Mouse (Mus musculus) forebrain, embryonic 15.5 days (tissue): ENCODE data around the gene Ddah1. TPM values are rescaled to one million over a fixed set of nuclear protein-coding genes. Genes with fewer than 3 reads are reported as not detected.

Experiments used
- ATAC-seq: fragments of 200-750 bp; cut with Nextera tagmentation; replicated peaks from 2 replicates; pipeline ENCODE4 v1.8.0; 2017; ENCODE audit warnings: mild to moderate bottlenecking, moderate TSS enrichment, moderate library complexity
- H3K27ac ChIP-seq: fragments of 300-500 bp; sonication (generic); replicated peaks from 2 replicates; pipeline ENCODE4 v1.5.1; 2015; ENCODE audit warnings: mild to moderate bottlenecking, inconsistent platforms
- H3K27me3 ChIP-seq: fragments of 300-500 bp; sonication (generic); 2 replicates; pipeline ENCODE4 v1.6.1; 2015; ENCODE audit warnings: inconsistent platforms
- H3K36me3 ChIP-seq: fragments of 300-500 bp; sonication (generic); 2 replicates; pipeline ENCODE4 v1.6.1; 2015; ENCODE audit warnings: mild to moderate bottlenecking, inconsistent platforms
- H3K4me1 ChIP-seq: fragments of 300-500 bp; sonication (generic); 2 replicates; pipeline ENCODE4 v1.6.1; 2015; ENCODE audit warnings: inconsistent platforms
- H3K4me2 ChIP-seq: fragments of 300-500 bp; sonication (generic); replicated peaks from 2 replicates; pipeline ENCODE4 v1.6.1; 2015; ENCODE audit warnings: mild to moderate bottlenecking, inconsistent platforms
- H3K4me3 ChIP-seq: fragments of 300-500 bp; sonication (generic); 2 replicates; pipeline ENCODE4 v1.5.1; 2015; ENCODE audit warnings: mild to moderate bottlenecking, inconsistent platforms
- H3K9ac ChIP-seq: fragments of 300-500 bp; sonication (generic); replicated peaks from 2 replicates; pipeline ENCODE4 v1.6.1; 2015; ENCODE audit warnings: mild to moderate bottlenecking, inconsistent platforms
- H3K9me3 ChIP-seq: fragments of 300-500 bp; sonication (generic); 2 replicates; pipeline ENCODE4 v1.6.1; 2016; ENCODE audit warnings: inconsistent platforms
- WGBS: fragments of 180-500 bp; shearing (Covaris S2); methylation state at CpG from one replicate; pipeline ENCODE4 v1.1.7; 2015; ENCODE audit warnings: mixed read lengths; 5-methylcytosine and 5-hydroxymethylcytosine counted together
- polyA plus RNA-seq: library from polyadenylated mRNA; unstranded; fragments of >200 nt; fragmentation: Nextera tagmentation; extraction: Ambion mirVana; gene quantifications from 2 replicates; pipeline ENCODE4 v1.2.1, GENCODE M21; 2015

Gene Ddah1
- polyA plus RNA-seq, 1 experiment from 2014 or later, result 162 TPM

DNA sequence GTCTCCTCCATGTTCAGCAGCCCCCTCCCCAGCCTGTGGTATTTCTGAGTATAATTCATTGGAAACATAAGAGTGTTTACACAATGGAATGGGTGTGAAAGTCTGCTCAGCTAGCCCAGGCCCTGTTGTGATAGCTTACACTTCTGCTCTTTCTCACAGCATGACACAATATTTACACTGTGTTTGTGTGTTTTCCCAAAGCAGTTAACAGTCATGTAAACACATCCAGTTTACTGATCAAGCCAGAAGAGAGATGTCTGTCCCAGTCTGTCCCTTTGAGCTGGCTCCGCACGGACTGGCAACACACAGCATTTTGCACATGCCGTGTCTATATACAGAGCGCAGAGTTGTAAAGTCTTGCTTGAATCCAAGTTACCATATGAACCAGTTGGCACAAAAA, 32.2 kb downstream of the Ddah1 start:
- 0 out of 2 replicates have a peak, but pooled peaks cover 4% of the 10 kb centered on the region for H3K4me1 ChIP-seq
- H3K9ac ChIP-seq, result no peak overlapping the region
- no peak overlapping the region for H3K4me2 ChIP-seq
- WGBS, result 48% methylated on average over 4 of the region's 4 CpGs
- H3K36me3 ChIP-seq, result no peaks in the 10 kb centered on the region
- H3K27ac ChIP-seq, result no peak overlapping the region
- no peak overlapping the region for H3K4me3 ChIP-seq
- peak; percentile 93 for ATAC-seq
- no peaks in the 10 kb centered on the region for H3K27me3 ChIP-seq
- no peaks in the 10 kb centered on the region for H3K9me3 ChIP-seq

DNA sequence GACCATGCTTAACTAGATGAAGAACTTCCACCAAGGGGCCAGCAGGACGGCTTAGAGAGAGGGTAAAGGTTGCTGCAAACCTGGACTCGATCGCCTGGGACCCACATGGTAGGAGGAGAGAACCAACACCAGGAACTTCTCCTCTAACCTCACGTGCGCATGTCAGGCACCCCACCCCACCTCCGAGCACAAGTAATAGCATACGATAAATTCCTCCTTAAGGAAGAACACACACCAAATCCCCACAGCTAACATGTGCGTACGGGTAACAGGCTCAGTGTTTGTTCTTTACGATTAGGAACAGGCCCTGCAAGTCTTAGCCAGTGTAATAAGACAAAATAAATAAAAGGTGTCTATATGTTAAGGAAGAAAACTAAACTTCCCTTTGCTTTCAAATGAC, 35.9 kb downstream of the Ddah1 start:
- Histone ChIP-seq H3K4me3 (no peak overlapping the region), H3K27ac (no peak overlapping the region), H3K4me1 (0 out of 2 replicates have a peak, but pooled peaks cover 4% of the 10 kb centered on the region), H3K9me3 (no peaks in the 10 kb centered on the region), H3K9ac (no peak overlapping the region), H3K4me2 (no peak overlapping the region), H3K36me3 (no peaks in the 10 kb centered on the region), H3K27me3 (no peaks in the 10 kb centered on the region)
- WGBS, result 95% methylated on average over 10 of the region's 10 CpGs
- no peak for ATAC-seq

DNA sequence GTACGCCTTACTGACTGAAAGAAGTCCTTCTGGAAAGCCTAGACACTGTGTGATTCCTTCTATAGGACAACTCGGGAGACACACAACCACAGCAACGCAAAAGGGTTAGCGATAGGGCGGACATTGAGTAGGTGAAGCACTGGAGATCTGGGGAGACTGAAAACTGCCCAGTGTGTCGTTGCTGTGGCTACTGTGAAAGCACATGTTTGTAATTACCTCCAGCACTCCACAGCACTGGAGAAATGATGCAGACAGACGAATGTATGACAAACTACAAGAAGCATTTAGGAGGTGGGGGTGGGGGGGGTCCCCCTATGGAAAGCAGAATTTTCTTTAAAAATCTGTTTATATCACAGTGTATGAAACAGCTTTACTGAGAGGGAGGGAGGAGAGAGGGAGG, 37.4 kb downstream of the Ddah1 start:
- H3K4me2 ChIP-seq, result no peak overlapping the region
- H3K27me3 ChIP-seq, result no peaks in the 10 kb centered on the region
- no peaks in the 10 kb centered on the region for H3K4me1 ChIP-seq
- WGBS, result 82% methylated on average over 7 of the region's 7 CpGs
- no peak for ATAC-seq
- H3K9me3 ChIP-seq, result no peaks in the 10 kb centered on the region
- no peak overlapping the region for H3K9ac ChIP-seq
- no peak overlapping the region for H3K4me3 ChIP-seq
- H3K27ac ChIP-seq, result no peak overlapping the region
- no peaks in the 10 kb centered on the region for H3K36me3 ChIP-seq

DNA sequence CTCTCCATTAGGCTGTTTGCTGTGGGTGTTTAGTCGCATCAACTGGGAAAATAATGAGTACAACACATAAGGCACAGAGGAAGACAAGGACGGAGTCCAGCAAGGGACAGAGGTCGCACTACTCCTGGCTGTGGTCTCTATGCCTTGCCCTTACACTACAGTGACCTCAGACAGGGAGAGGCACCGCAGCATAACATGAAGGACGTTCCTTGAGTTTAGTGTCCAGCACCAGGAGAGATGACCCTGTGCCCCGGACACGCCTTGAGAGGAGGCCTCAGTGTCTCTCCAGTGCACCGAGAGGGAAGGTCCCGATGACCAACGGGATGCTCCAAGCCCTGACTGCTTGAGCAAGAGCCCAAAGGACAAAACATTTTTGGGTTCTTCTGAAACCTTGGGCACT, 39.6 kb downstream of the Ddah1 start:
- H3K4me2 ChIP-seq, result no peak overlapping the region
- ATAC-seq, result no peak
- no peaks in the 10 kb centered on the region for H3K9me3 ChIP-seq
- H3K36me3 ChIP-seq, result no peaks in the 10 kb centered on the region
- no peak overlapping the region for H3K4me3 ChIP-seq
- H3K9ac ChIP-seq, result no peak overlapping the region
- WGBS, result 91% methylated on average over 10 of the region's 10 CpGs
- H3K27me3 ChIP-seq, result no peaks in the 10 kb centered on the region
- no peak overlapping the region for H3K27ac ChIP-seq
- H3K4me1 ChIP-seq, result no peaks in the 10 kb centered on the region

DNA sequence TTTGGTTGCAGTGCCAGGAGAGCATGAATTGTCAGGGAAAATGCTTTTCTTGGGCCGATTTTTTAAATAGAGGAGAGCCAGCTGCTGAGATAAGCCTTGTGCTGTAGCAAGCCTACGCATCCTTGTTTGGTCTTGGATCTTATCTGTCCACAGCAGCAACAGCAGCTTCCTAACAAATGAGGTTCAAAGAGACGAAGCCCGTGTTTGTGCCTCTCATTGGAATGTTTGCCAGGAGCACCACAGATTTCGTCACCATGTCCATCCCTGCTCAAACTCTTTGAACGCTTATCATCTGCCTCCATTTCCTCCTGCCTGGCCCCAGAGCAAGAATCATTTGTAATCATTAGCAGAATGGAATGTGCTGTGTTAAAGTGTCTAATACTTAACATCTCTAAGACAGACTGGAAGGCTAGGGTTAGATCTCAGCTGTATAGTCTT, 40.3 kb downstream of the Ddah1 start:
- Histone ChIP-seq H3K36me3 (no peaks in the 10 kb centered on the region), H3K27me3 (no peaks in the 10 kb centered on the region), H3K9me3 (no peaks in the 10 kb centered on the region), H3K4me1 (no peaks in the 10 kb centered on the region), H3K4me3 (no peak overlapping the region), H3K27ac (no peak overlapping the region), H3K4me2 (no peak overlapping the region), H3K9ac (no peak overlapping the region)
- WGBS, result 79% methylated on average over 6 of the region's 6 CpGs
- ATAC-seq, result no peak

DNA sequence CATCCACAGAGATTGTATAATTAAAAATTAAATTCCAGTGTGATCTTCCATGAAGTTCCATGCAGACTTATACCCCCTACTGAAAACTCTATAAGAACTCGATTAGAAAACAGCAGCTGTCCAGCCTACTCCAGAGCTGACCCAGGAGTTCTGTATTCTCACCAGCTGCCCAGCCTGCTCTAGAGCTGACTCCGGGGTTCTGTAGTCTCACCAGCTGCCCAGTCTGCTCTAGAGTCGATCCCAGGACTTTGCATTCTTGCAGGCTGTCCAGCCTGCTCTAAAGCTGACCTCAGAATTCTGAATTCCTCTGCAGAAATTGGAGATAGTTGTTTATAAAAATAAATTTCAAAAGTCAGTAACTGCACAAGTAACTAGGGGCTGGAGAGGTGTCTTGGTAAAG, 40.9 kb downstream of the Ddah1 start:
- H3K27me3 ChIP-seq, result no peaks in the 10 kb centered on the region
- ATAC-seq, result no peak
- H3K36me3 ChIP-seq, result no peaks in the 10 kb centered on the region
- H3K9ac ChIP-seq, result no peak overlapping the region
- no peak overlapping the region for H3K4me2 ChIP-seq
- H3K27ac ChIP-seq, result no peak overlapping the region
- no peak overlapping the region for H3K4me3 ChIP-seq
- H3K4me1 ChIP-seq, result no peaks in the 10 kb centered on the region
- WGBS, result 87% methylated on average over 3 of the region's 3 CpGs
- H3K9me3 ChIP-seq, result no peaks in the 10 kb centered on the region

DNA sequence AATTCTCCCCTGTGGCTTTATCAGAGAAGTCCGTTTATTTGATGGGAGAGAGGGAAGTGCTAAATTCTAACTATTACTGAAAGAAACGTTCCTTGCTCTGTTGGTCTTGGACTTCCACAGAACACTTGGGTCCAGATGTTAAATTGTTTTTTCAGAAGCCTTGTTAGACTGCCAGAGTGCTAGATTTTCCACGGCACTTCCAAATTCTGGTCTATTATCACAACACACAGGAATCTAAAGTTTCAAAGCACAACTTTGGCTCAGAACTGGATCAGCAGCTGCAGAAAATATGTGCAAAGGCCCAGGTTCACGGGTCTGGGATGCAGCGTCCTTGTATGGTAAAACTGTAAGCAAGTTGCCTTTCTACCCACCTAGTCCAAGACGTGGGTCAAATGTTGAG, 43.6 kb downstream of the Ddah1 start:
- no peaks in the 10 kb centered on the region for H3K36me3 ChIP-seq
- peaks cover 21% of the 10 kb centered on the region for H3K4me1 ChIP-seq
- H3K4me2 ChIP-seq, result no peak overlapping the region
- WGBS, result 86% methylated on average over 6 of the region's 6 CpGs
- no peak overlapping the region for H3K9ac ChIP-seq
- H3K9me3 ChIP-seq, result no peaks in the 10 kb centered on the region
- no peak for ATAC-seq
- H3K27me3 ChIP-seq, result no peaks in the 10 kb centered on the region
- H3K27ac ChIP-seq, result no peak overlapping the region
- H3K4me3 ChIP-seq, result no peak overlapping the region

DNA sequence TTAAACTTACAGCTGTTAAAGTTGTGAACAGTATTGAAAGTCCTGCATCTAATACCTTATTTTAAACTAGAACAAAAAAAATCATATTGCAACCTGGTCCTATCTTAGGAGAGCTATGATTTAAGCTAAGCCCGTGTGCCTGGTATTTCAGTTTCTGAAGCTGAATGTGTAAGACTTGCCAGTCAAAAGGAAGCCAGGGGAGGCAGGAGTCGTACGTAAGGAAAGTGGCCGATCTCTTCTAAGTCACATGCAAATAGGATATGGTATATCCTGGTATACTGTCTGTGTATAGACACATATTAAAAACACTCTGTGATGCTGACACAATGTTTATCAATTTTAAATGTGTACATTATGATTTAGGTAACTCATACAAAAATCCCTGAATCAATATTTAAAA, 47.4 kb downstream of the Ddah1 start:
- H3K9me3 ChIP-seq, result no peaks in the 10 kb centered on the region
- WGBS, result 10% methylated on average over 4 of the region's 4 CpGs
- H3K9ac ChIP-seq, result no peak overlapping the region
- H3K4me2 ChIP-seq, result no peak overlapping the region
- H3K4me3 ChIP-seq, result no peak overlapping the region
- ATAC-seq, result no peak
- no peaks in the 10 kb centered on the region for H3K27me3 ChIP-seq
- no peaks in the 10 kb centered on the region for H3K36me3 ChIP-seq
- peaks cover 21% of the 10 kb centered on the region for H3K4me1 ChIP-seq
- H3K27ac ChIP-seq, result no peak overlapping the region

DNA sequence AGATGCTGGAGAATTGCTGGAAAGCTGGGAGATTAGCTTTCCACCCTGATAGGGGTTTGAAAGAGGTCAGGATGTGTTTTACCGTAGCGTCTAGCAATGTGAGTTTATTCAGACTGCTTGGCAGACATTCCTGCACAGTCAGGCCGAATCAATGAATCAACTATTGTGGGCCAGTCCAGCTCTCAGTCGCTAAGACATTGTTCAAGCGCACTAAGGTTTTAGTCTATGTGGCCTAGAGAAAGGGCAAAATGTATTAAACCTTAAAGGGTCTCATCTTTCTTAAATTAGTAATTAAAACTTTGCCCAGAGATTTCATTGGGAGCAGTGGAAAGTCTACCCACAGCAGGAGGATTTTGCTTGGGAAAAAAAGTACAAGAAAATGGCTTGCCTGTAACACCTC, 48.0 kb downstream of the Ddah1 start:
- 3% methylated on average over 5 of the region's 5 CpGs for WGBS
- ATAC-seq, result peak; percentile 69; the same call in 1 of the 2 replicates
- no peak overlapping the region for H3K9ac ChIP-seq
- H3K9me3 ChIP-seq, result no peaks in the 10 kb centered on the region
- no peaks in the 10 kb centered on the region for H3K36me3 ChIP-seq
- H3K27ac ChIP-seq, result peak overlapping the region; percentile 23
- H3K4me3 ChIP-seq, result no peak overlapping the region
- H3K4me2 ChIP-seq, result peak overlapping the region; percentile 24
- no peaks in the 10 kb centered on the region for H3K27me3 ChIP-seq
- H3K4me1 ChIP-seq, result peaks cover 21% of the 10 kb centered on the region

DNA sequence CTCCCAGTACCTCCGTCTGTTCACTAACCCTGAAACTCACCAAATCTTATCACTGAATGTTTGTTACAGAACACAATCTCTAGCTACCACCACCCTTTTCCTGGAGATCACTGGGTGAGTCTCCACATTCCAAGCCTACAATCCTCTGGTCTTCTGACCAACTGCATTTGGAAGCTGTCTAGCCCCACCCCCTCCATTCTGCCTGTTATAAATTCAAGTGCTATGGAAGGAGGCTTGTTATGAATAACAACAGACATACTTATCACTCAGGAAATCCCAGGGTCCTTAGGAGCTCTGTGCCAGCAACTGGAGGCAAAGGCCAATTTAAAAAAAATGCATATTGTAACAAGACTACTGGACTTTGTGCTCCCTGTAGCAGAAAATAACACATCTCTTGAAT, 58.3 kb downstream of the Ddah1 start:
- no peak overlapping the region for H3K27ac ChIP-seq
- H3K4me3 ChIP-seq, result no peak overlapping the region
- H3K9me3 ChIP-seq, result no peaks in the 10 kb centered on the region
- 82% methylated on average over 1 of the region's 1 CpGs for WGBS
- ATAC-seq, result peak; percentile 25; the same call in 1 of the 2 replicates
- H3K36me3 ChIP-seq, result no peaks in the 10 kb centered on the region
- H3K4me1 ChIP-seq, result 0 out of 2 replicates have a peak, but pooled peaks cover 8% of the 10 kb centered on the region
- no peaks in the 10 kb centered on the region for H3K27me3 ChIP-seq
- H3K4me2 ChIP-seq, result no peak overlapping the region
- no peak overlapping the region for H3K9ac ChIP-seq

DNA sequence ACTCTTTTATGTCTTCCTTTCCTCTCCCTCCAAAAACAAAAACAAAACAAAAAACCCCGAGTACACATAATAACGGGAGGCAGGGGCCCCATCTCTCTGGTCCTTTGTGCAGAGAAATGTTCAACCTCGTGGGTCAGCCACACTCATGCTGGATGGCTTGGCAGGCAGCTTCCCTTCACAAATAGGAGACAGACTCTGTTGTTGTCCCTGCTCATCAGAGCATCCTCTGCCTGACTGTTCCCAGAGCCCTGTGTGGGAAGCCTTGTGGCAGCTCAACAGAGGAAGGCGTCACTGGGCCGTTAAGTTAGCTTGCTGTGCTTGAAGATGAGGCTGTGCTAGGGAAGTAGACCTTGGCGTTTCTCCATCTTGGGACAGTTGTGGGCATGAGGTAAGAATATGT, 58.8 kb downstream of the Ddah1 start:
- ATAC-seq, result peak; percentile 46; the same call in 1 of the 2 replicates
- Histone ChIP-seq H3K27ac (no peak overlapping the region), H3K4me1 (0 out of 2 replicates have a peak, but pooled peaks cover 8% of the 10 kb centered on the region), H3K4me2 (no peak overlapping the region), H3K36me3 (no peaks in the 10 kb centered on the region), H3K9me3 (no peaks in the 10 kb centered on the region), H3K4me3 (no peak overlapping the region), H3K9ac (no peak overlapping the region), H3K27me3 (no peaks in the 10 kb centered on the region)
- whole genome bisulfite sequencing, result 34% methylated on average over 6 of the region's 6 CpGs

DNA sequence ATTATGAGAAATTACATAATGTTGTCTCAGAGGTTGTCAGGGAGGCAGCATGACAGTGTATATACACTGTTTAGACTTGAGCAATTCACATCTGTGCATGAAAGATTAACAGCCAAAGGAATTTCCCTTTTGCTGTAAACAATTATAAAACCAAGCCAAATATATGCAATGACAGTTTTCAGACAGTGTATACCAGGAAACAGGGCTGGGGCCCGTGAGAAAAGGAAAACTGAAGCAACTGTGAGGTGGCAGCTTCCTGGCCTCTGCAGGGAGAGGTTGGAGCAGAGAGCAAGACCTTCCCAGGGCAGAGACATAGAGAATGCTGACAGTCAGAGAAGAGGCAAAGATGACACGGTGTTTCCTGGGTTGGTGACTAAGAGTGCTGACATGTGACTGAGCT, 62.0 kb downstream of the Ddah1 start:
- no peak for ATAC-seq
- H3K4me3 ChIP-seq, result no peak overlapping the region
- H3K4me1 ChIP-seq, result peaks cover 22% of the 10 kb centered on the region
- no peak overlapping the region for H3K27ac ChIP-seq
- no peak overlapping the region for H3K4me2 ChIP-seq
- no peaks in the 10 kb centered on the region for H3K36me3 ChIP-seq
- no peak overlapping the region for H3K9ac ChIP-seq
- H3K9me3 ChIP-seq, result no peaks in the 10 kb centered on the region
- 72% methylated on average over 2 of the region's 2 CpGs for WGBS
- H3K27me3 ChIP-seq, result no peaks in the 10 kb centered on the region

DNA sequence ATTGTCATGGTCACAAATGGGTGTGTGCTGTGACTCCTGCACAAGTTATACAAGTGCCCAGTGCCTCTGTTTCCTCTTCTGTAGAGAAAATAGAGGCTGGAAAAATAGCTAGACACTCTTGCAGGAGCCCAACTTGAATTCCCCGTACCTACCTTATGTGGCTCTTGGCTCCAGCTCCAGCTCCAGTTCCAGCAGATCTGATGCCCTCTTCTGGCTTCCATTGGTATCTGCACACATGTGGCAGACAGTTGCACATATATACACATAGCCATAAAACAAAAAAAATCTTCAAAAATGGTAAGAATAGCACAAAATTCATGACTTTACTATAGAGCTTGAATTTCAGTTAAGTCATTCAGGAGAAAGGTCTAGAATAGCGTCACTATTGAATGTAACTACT, 62.5 kb downstream of the Ddah1 start:
- H3K27ac ChIP-seq, result no peak overlapping the region
- H3K4me2 ChIP-seq, result no peak overlapping the region
- peaks cover 26% of the 10 kb centered on the region for H3K4me1 ChIP-seq
- H3K27me3 ChIP-seq, result no peaks in the 10 kb centered on the region
- WGBS, result 90% methylated on average over 2 of the region's 2 CpGs
- H3K4me3 ChIP-seq, result no peak overlapping the region
- no peaks in the 10 kb centered on the region for H3K9me3 ChIP-seq
- no peak for ATAC-seq
- no peaks in the 10 kb centered on the region for H3K36me3 ChIP-seq
- no peak overlapping the region for H3K9ac ChIP-seq
